Mouse (Mus musculus) Patski (cell line): ENCODE results near the gene Adamts16. TPM values are rescaled to one million over a fixed set of nuclear protein-coding genes. Genes with fewer than 3 reads are reported as not detected.

Source experiments
- ATAC-seq: fragments of 100-300 bp; one replicate; pipeline ENCODE4 v1.8.0; 2021
- CTCF ChIA-PET: fragments of 350-600 bp; sonication (Branson Sonifier 250); formaldehyde crosslinking; loops from one replicate; lab custom pipeline; 2022; ENCODE audit warnings: inconsistent platforms; lab: Charles Lee
- POLR2A ChIA-PET: fragments of 350-600 bp; sonication (Branson Sonifier 250); formaldehyde crosslinking; loops from one replicate; lab custom pipeline; 2022; ENCODE audit warnings: antibody characterized with exemption, inconsistent platforms; lab: Charles Lee
- DNase-seq: peaks from one replicate; pipeline ENCODE4 v3.0.0-alpha.2; 2011; ENCODE audit warnings: low read depth, low spot score
- H3K27me3 ChIP-seq: fragments of 371-371 bp; one replicate; pipeline ENCODE4 v1.5.1; 2021
- CTCF ChIP-seq: fragments of 100-300 bp; IDR thresholded peaks from one replicate; pipeline ENCODE4 v1.5.1; 2021
- in situ Hi-C: fragments of 300-500 bp; cut with MboI; formaldehyde crosslinking; loops from 3 replicates; pipeline ENCODE4 v1.11.1; 2018; ENCODE audit warnings: low pct_unique_long_range_greater_than_20kb, mixed read lengths
- polyA plus RNA-seq: library from polyadenylated mRNA; unstranded; gene quantifications from one replicate; pipeline ENCODE4 v1.2.3, GENCODE M21; 2021

The Adamts16 gene
- polyA plus RNA-seq, 1 experiment from 2014 or later: 0.05 TPM

DNA sequence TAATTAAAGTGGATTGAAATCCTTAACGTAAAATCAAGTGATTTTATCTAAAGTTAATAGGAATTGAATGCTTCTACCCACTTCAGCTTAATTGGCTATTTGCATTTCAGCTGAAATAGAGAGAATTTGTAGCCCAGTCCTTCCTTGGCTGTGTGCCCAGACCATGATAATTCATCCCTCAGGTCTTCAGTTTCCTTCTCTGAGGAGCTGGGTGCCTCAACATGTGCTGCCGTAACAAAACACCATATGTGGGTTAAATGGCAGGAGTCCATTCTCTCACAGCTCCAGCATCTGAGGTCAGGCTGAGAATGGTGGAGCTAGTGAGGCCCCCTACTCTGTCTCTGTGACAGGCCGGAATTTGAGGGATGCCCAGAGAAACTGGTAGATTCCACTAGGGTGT lies 29.4 kb upstream of the Adamts16 start:
- in situ Hi-C loops: no loop called here
- DNase-seq: no peak
- CTCF ChIA-PET: interaction anchor here (1.5 kb wide), 1 partner anchor 10 kb away, joined by 7 read pairs; no protein-coding TSS in a partner anchor

GRCm38 (mm10) chr13:70866971-70867625 lies 25.5 kb upstream of the Adamts16 start:
- no peaks in the 10 kb centered on the region for H3K27me3 ChIP-seq
- CTCF ChIA-PET: interaction anchor here (0.8 kb wide), 1 partner anchor 135 kb away, joined by 3 read pairs; no protein-coding TSS in a partner anchor
- DNase-seq: peak; percentile 85

More for the DNA sequence above, 29.4 kb upstream of the Adamts16 start:
- POLR2A ChIA-PET: no interaction called here
- no peak for TF ChIP-seq CTCF
- H3K27me3 ChIP-seq: no peaks in the 10 kb centered on the region
- ATAC-seq: no peak

DNA sequence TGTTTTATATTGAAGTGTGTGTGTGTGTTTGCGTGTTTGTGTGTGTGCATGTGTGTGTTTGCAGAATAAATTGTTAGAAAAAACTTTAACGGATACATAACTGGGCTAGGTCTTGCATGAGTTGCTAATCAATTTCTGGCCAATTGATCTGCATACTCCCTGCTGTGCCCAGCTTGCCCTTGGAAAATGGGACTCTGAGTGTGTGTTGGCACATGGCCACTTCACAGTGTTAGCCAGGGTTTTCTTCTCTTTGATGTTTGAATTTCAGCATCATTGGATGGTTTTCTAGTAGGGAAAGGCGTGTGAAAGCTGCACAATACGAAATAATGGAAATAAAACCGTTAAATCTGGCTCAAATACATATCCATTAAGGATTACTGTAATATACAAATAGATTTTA lies 24.3 kb upstream of the Adamts16 start:
- in situ Hi-C loops: no loop called here
- H3K27me3 ChIP-seq: no peaks in the 10 kb centered on the region
- ChIA-PET POLR2A (interaction anchor here (0.7 kb wide), 1 partner anchor 11 kb away, joined by 3 read pairs; no protein-coding TSS in a partner anchor), CTCF (no interaction called here)
- no peak for ATAC-seq
- TF ChIP-seq CTCF: no peak
- DNase-seq: no peak

More at GRCm38 (mm10) chr13:70866971-70867625, 25.5 kb upstream of the Adamts16 start:
- TF ChIP-seq CTCF: no peak
- in situ Hi-C loops: no loop called here
- POLR2A ChIA-PET: no interaction called here
- peak; percentile 95 for ATAC-seq

DNA sequence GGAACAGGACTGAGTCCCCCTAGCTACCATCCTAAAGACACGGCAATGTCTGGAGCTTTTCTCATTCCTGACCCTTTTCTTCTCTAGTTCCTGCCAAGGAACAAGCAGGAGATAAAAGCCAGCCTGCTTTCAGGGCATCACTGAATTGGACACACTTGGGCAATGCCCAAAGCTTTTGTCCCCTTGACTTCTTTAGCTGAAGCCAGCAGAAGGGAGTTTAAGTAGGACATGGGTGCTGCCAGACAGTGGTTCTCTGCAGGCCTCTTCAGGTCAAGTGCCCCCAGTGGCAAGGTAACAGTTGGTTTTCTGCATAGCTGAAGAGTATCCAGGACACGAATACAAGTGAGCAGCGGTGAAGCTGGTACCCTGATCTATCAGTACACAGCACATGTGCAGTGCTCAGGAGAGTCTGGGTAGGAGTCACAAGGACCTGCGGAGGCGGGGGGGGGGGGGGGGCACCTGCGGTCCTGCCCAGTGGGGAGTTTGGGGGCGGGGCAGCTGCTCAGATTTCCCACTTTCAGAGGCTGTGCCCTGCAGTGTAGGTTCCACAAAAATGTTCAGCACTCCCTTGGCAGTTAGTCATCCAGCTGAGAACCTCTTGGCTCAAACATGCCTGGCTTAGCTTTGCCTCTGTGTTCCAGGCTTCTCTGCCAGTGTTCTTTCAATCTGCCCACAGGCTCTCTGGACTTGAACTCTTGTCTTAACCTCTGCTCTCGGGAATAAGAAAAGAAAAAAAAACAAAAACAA lies 20.7 kb upstream of the Adamts16 start:
- CTCF ChIA-PET: interaction anchor here (0.7 to 1.1 kb wide), 4 partner anchors 13 to 218 kb away, joined by 3 read pairs; no protein-coding TSS in a partner anchor
- ATAC-seq (no peak), DNase-seq (no peak)
- peak; percentile 8 for TF ChIP-seq CTCF
- POLR2A ChIA-PET: no interaction called here
- H3K27me3 ChIP-seq: no peaks in the 10 kb centered on the region
- in situ Hi-C loops: no loop called here

DNA sequence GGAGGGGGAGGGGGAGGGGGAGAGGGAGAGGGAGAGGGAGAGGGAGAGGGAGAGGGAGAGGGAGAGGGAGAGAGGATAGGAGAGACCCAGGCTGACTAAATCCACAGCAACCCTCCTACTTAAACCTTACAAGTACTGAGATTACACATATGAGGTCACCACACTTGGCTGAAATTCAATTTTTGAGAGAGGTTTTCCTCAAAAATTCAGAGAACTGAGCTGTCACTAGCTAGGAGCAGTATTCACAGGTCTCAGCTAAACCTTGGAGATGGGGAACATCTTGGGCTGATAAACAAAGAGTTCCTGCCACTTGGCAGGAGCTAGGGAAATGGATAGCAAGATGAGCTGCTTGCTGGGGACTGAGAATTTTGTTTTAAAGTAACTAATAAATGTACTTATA lies 12.0 kb upstream of the Adamts16 start:
- POLR2A ChIA-PET: no interaction called here
- no peak for DNase-seq
- in situ Hi-C loops: no loop called here
- no peak for TF ChIP-seq CTCF
- no peak for ATAC-seq
- H3K27me3 ChIP-seq: no peaks in the 10 kb centered on the region
- CTCF ChIA-PET: interaction anchor here (0.7 kb wide), 1 partner anchor 9 kb away, joined by 4 read pairs; no protein-coding TSS in a partner anchor

- in situ Hi-C loops: no loop called here
- H3K27me3 ChIP-seq: no peaks in the 10 kb centered on the region
- CTCF ChIA-PET: interaction anchor here (1.1 to 3.0 kb wide), 3 partner anchors 9 to 203 kb away, joined by 3 to 9 read pairs (median 4); no protein-coding TSS in a partner anchor
- DNase-seq (no peak), ATAC-seq (no peak)
- POLR2A ChIA-PET: no interaction called here
- TF ChIP-seq CTCF: no peak
Observed at GRCm38 (mm10) chr13:70846933-70847332, 5.3 kb upstream of the Adamts16 start.

GRCm38 (mm10) chr13:70845526-70845925 lies 3.9 kb upstream of the Adamts16 start:
- ChIA-PET CTCF (no interaction called here), POLR2A (no interaction called here)
- DNase-seq (no peak), ATAC-seq (no peak)
- TF ChIP-seq CTCF: no peak
- H3K27me3 ChIP-seq: no peaks in the 10 kb centered on the region
- in situ Hi-C loops: no loop called here

- in situ Hi-C loops: no loop called here
- POLR2A ChIA-PET: no interaction called here
- no peak for TF ChIP-seq CTCF
- CTCF ChIA-PET: no interaction called here
- H3K27me3 ChIP-seq: no peaks in the 10 kb centered on the region
- ATAC-seq (no peak), DNase-seq (no peak)
Observed at GRCm38 (mm10) chr13:70842126-70842525, 515 bp upstream of the Adamts16 start.

DNA sequence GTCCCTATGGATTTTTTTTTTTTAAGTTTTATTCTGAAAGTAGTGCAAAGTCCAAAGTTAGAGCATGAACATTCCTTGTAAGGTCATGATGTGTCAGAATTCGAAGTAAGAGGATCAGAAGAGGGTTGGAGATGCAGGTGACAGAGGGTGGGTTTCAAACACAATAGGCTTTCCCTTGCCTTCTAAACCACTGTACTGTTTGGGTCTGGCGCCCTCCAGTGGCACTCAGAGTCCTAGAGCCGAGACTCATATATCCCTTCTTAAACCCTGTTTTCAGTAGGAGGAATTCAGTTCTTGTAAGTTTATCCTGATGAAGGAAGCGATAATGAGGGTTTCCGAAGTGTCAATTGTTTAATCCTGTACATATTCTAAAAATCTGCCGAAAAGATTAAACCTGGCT lies 1.4 kb downstream of the Adamts16 start:
- DNase-seq (no peak), ATAC-seq (no peak)
- POLR2A ChIA-PET: interaction anchor here (0.6 kb wide), 1 partner anchor 194 kb away, joined by 3 read pairs; no protein-coding TSS in a partner anchor
- in situ Hi-C loops: no loop called here
- CTCF ChIA-PET: interaction anchor here (0.9 to 5.9 kb wide), 7 partner anchors 56 to 228 kb away, joined by 3 to 67 read pairs (median 4); no protein-coding TSS in a partner anchor
- peak; percentile 94 for TF ChIP-seq CTCF
- no peaks in the 10 kb centered on the region for H3K27me3 ChIP-seq

DNA sequence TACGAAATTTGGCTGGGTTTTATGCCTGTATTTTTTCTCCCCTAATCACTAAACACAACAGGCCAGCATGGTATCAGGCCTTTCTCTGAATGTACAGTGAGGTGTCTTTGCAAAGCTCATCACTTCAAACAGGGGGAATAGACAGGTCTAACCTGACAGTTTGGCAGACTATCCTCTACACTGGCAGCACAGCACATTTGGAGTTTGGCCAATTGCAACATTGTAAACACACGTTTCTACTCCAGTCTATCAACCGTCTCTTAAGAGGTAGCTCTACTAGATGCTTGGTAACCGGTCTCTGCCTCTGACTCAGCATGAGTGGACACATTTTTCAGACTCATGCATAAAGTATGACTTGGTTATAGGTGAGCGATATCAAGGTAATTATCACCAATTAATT lies 4.0 kb downstream of the Adamts16 start:
- ChIA-PET POLR2A (interaction anchor here (1.3 kb wide), 1 partner anchor 194 kb away, joined by 5 read pairs; no protein-coding TSS in a partner anchor), CTCF (interaction anchor here (1.2 to 5.9 kb wide), 6 partner anchors 10 to 194 kb away, joined by 3 to 67 read pairs (median 6); no protein-coding TSS in a partner anchor)
- in situ Hi-C loops: loop anchor here (5.0 kb wide), 3 partner anchors 35 to 195 kb away; no protein-coding TSS in a partner anchor
- ATAC-seq: no peak
- no peak for DNase-seq
- no peak for TF ChIP-seq CTCF
- no peaks in the 10 kb centered on the region for H3K27me3 ChIP-seq
